Mouse (Mus musculus) testis, adult 2 months (tissue): ENCODE results near the gene Gm20388. TPM values are rescaled to one million over a fixed set of nuclear protein-coding genes. Genes with fewer than 3 reads are reported as not detected.
A peak's percentile ranks its signal among the peaks of the same experiment; 100 is the strongest.

Experiments used
- H3K27ac ChIP-seq: fragments of 200-500 bp; 2 replicates; pipeline ENCODE4 v1.5.1; 2012; ENCODE audit warnings: low read depth, low read length; ENCODE audit not compliant: control insufficient read depth, insufficient read depth
- H3K27me3 ChIP-seq: fragments of 200-500 bp; 2 replicates; pipeline ENCODE4 v1.6.1; 2012; ENCODE audit warnings: mild to moderate bottlenecking, low read length, moderate library complexity; ENCODE audit not compliant: control insufficient read depth, insufficient read depth
- H3K36me3 ChIP-seq: fragments of 200-500 bp; 2 replicates; pipeline ENCODE4 v1.6.1; 2012; ENCODE audit warnings: mild to moderate bottlenecking, low read length; ENCODE audit not compliant: control insufficient read depth, insufficient read depth
- H3K4me1 ChIP-seq: fragments of 200-500 bp; 2 replicates; pipeline ENCODE4 v1.6.1; 2012; ENCODE audit warnings: low read length; ENCODE audit not compliant: control insufficient read depth, insufficient read depth
- H3K4me3 ChIP-seq: fragments of 200-500 bp; 2 replicates; pipeline ENCODE4 v1.5.1; 2012; ENCODE audit warnings: low read depth, mild to moderate bottlenecking, low read length, moderate library complexity, mixed read lengths; ENCODE audit not compliant: control insufficient read depth
- CTCF ChIP-seq: fragments of 200-500 bp; IDR thresholded peaks from 2 replicates; pipeline ENCODE4 v1.5.1; 2012; ENCODE audit warnings: low read depth, mild to moderate bottlenecking, inconsistent platforms, low read length, moderate library complexity; ENCODE audit not compliant: control insufficient read depth, insufficient read depth, insufficient replicate concordance
- POLR2A ChIP-seq: fragments of 200-500 bp; IDR thresholded peaks from 2 replicates; pipeline ENCODE4 v1.6.1; 2012; ENCODE audit warnings: low read depth, mild to moderate bottlenecking, inconsistent platforms, low read length, moderate library complexity; ENCODE audit not compliant: control insufficient read depth
- polyA plus RNA-seq: library from polyadenylated mRNA; depleted of rRNA; stranded (reverse); fragments of >200 nt; gene quantifications from 2 replicates; pipeline ENCODE4 v1.2.3, GENCODE M21; 2012

Gene Gm20388
- polyA plus RNA-seq, 1 experiment = 5.6 TPM

DNA sequence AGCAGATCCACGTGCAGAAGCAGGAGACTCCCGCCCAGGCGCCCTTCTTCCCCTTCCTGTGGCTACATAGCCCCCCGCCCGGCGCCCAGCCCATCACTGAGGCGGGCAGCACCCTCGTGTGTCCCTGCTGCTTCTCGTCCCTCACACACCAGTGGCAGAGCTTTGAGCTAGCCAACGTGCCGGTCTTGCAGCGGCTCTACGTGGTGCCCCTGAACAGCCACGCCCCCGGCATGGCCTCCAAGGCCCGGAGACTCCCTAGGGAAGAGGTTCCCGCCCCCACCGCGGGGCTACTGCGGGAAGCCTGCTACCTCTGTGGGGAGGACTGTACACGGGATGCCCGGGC lies 318.9 kb downstream of the Gm20388 start:
- peak overlapping the region; percentile 16; the same call in 1 of the 2 replicates for H3K4me3 ChIP-seq
- TF ChIP-seq POLR2A = no peak
- TF ChIP-seq CTCF = no peak
- no peaks in the 10 kb centered on the region for H3K36me3 ChIP-seq
- no peak overlapping the region for H3K27ac ChIP-seq
- peaks cover 12% of the 10 kb centered on the region for H3K4me1 ChIP-seq
- no peaks in the 10 kb centered on the region for H3K27me3 ChIP-seq

DNA sequence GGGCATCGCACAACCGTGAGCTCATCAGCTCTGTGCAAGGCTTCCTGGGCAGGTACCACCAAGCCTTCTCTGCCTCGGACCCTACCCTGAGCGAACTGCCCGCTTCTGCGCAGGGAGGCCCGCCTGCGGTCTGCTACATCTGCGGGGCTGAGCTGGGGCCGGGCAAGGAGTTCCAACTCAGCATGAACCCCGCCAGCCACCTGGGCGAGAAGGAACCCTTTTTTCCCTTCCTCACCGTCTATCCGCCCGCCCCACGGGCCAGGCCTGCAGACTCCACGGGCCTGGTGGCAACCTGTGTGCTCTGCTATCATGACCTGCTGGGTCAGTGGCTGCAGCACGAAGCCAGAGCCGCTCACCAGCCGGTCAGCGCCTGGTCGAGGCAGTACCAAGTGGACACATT lies 319.4 kb downstream of the Gm20388 start:
- no peak for TF ChIP-seq POLR2A
- TF ChIP-seq CTCF = no peak
- Histone ChIP-seq H3K36me3 (no peaks in the 10 kb centered on the region), H3K27me3 (no peaks in the 10 kb centered on the region), H3K27ac (no peak overlapping the region), H3K4me1 (peaks cover 12% of the 10 kb centered on the region), H3K4me3 (no peak overlapping the region)

GRCm38 (mm10) chr8:120230715-120231614 lies 320.3 kb downstream of the Gm20388 start:
- no peaks in the 10 kb centered on the region for H3K27me3 ChIP-seq

GRCm38 (mm10) chr8:120231870-120232269 lies 321.2 kb downstream of the Gm20388 start:
- H3K27ac ChIP-seq = no peak overlapping the region
- H3K36me3 ChIP-seq = no peaks in the 10 kb centered on the region
- TF ChIP-seq POLR2A (no peak), CTCF (no peak)
- H3K27me3 ChIP-seq = no peaks in the 10 kb centered on the region
- H3K4me3 ChIP-seq = no peak overlapping the region
- peaks cover 12% of the 10 kb centered on the region for H3K4me1 ChIP-seq

More at GRCm38 (mm10) chr8:120230715-120231614, 320.3 kb downstream of the Gm20388 start:
- TF ChIP-seq POLR2A (no peak), CTCF (no peak)
- H3K4me1 ChIP-seq = peaks cover 12% of the 10 kb centered on the region
- no peak overlapping the region for H3K27ac ChIP-seq
- no peak overlapping the region for H3K4me3 ChIP-seq
- no peaks in the 10 kb centered on the region for H3K36me3 ChIP-seq

DNA sequence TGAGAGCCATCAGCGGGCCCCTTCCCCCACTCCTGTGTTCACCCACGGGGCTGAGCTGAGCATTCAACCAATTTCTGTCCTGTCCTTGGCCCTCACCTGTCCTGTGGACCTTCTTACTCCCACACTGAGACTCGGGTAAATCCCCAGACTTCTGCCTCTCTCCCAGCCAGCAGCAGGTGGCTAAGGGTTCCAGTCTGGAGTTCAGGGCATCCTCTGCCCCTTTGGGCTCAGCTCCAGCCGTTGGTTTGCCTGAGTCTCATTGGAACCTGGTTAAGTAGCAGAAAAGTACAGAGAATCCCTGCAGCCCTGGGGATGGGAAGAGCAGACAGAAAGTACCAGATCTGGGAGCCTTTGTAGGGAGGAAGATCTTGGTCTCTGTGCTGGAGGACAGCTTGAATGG lies 321.8 kb downstream of the Gm20388 start:
- Histone ChIP-seq H3K36me3 (no peaks in the 10 kb centered on the region), H3K4me3 (no peak overlapping the region), H3K4me1 (peaks cover 9% of the 10 kb centered on the region), H3K27ac (no peak overlapping the region), H3K27me3 (no peaks in the 10 kb centered on the region)
- no peak for TF ChIP-seq CTCF
- no peak for TF ChIP-seq POLR2A

GRCm38 (mm10) chr8:120232913-120233312 lies 322.3 kb downstream of the Gm20388 start:
- no peaks in the 10 kb centered on the region for H3K36me3 ChIP-seq
- H3K4me1 ChIP-seq = peaks cover 9% of the 10 kb centered on the region
- no peaks in the 10 kb centered on the region for H3K27me3 ChIP-seq
- H3K4me3 ChIP-seq = no peak overlapping the region
- H3K27ac ChIP-seq = no peak overlapping the region
- no peak for TF ChIP-seq POLR2A
- no peak for TF ChIP-seq CTCF

- Histone ChIP-seq H3K4me1 (peaks cover 5% of the 10 kb centered on the region), H3K36me3 (no peaks in the 10 kb centered on the region), H3K27me3 (no peaks in the 10 kb centered on the region), H3K4me3 (no peak overlapping the region), H3K27ac (no peak overlapping the region)
- TF ChIP-seq CTCF (no peak), POLR2A (no peak)
Observed at GRCm38 (mm10) chr8:120234457-120234856, 323.8 kb downstream of the Gm20388 start.
